Mouse (Mus musculus) G1E (cell line): Measurements from ENCODE around the gene Pip5k1a. TPM values are rescaled to one million over a fixed set of nuclear protein-coding genes. Genes with fewer than 3 reads are reported as not detected.

ENCODE experiments used
- ATAC-seq: 2 replicates; pipeline ENCODE4 v1.8.0; 2016; ENCODE audit warnings: mild to moderate bottlenecking; ENCODE audit not compliant: insufficient number of reproducible peaks, poor library complexity, low FRiP score, severe bottlenecking; ENCODE audit errors: extremely low read depth
- DNase-seq: peaks from one replicate; pipeline ENCODE4 v3.0.0; 2012; ENCODE audit warnings: low spot score
- H3K27me3 ChIP-seq: 2 replicates; pipeline ENCODE4 v1.6.1; 2012; ENCODE audit warnings: mild to moderate bottlenecking, low read length, inconsistent platforms; ENCODE audit not compliant: insufficient read depth
- H3K36me3 ChIP-seq: replicated peaks from 2 replicates; pipeline ENCODE3; 2012; ENCODE audit warnings: mild to moderate bottlenecking, inconsistent platforms
- H3K4me1 ChIP-seq: 2 replicates; pipeline ENCODE4 v1.6.1; 2012; ENCODE audit warnings: low read depth, low read length, inconsistent platforms, mixed read lengths; ENCODE audit not compliant: insufficient read depth
- H3K4me3 ChIP-seq: 2 replicates; pipeline ENCODE4 v1.5.1; 2012; ENCODE audit warnings: low read depth, mild to moderate bottlenecking, inconsistent platforms, low read length, moderate library complexity, mixed read lengths
- H3K9me3 ChIP-seq: replicated peaks from 2 replicates; pipeline ENCODE4 v1.6.1; 2012; ENCODE audit warnings: inconsistent platforms
- CTCF ChIP-seq: IDR thresholded peaks from 2 replicates; pipeline ENCODE4 v1.5.1; 2012; ENCODE audit warnings: low read depth, low read length, inconsistent platforms, mixed read lengths
- GATA1 ChIP-seq: IDR thresholded peaks from 2 replicates; pipeline ENCODE4 v1.6.1; 2012; ENCODE audit warnings: borderline replicate concordance, low read length, inconsistent platforms, mixed read lengths
- GATA2 ChIP-seq: IDR thresholded peaks from 2 replicates; pipeline ENCODE4 v1.6.1; 2012; ENCODE audit warnings: low read depth, low read length, inconsistent platforms, borderline replicate concordance
- POLR2AphosphoS5 ChIP-seq: IDR thresholded peaks from 2 replicates; pipeline ENCODE4 v1.6.1; 2012; ENCODE audit warnings: low read depth, low read length, inconsistent platforms; ENCODE audit not compliant: insufficient replicate concordance
- TAL1 ChIP-seq: conservative IDR thresholded peaks from 2 replicates; pipeline ENCODE4 v1.6.1; 2012; ENCODE audit warnings: low read depth, low read length, inconsistent platforms, mixed read lengths
- polyA plus RNA-seq: library from polyadenylated mRNA; stranded (reverse); fragments of >175 nt; gene quantifications from 2 replicates; pipeline ENCODE4 v1.2.3, GENCODE M21; 2012
- total RNA-seq, 2 experiments: library from RNA; stranded (forward) in 1 of 2; stranded (reverse) in 1 of 2; fragments of 200-1000 nt in 1 of 2; fragments of >200 nt in 1 of 2; fragmentation: Nextera tagmentation in 1 of 2; gene quantifications; 2 replicates each; pipeline ENCODE4 v1.2.3; 2014 to 2017

The Pip5k1a gene
- total and polyA plus RNA-seq, 3 experiments = 30.0 to 67.6 (median 40.1) TPM

GRCm38 (mm10) chr3:95013699-95014427, 92.9 kb downstream of the Pip5k1a start:
- Histone ChIP-seq H3K27me3 (no peaks in the 10 kb centered on the region), H3K4me3 (peak overlapping the region; percentile 78), H3K36me3 (peaks cover 57% of the 10 kb centered on the region), H3K9me3 (no peaks in the 10 kb centered on the region), H3K4me1 (peaks cover 59% of the 10 kb centered on the region)
- peak; percentile 40 for DNase-seq
- TF ChIP-seq TAL1 (no peak), GATA2 (no peak), CTCF (no peak), GATA1 (no peak), POLR2AphosphoS5 (no peak)
- no peak for ATAC-seq

GRCm38 (mm10) chr3:95012982-95013381, 93.7 kb downstream of the Pip5k1a start:
- Histone ChIP-seq H3K36me3 (peaks cover 61% of the 10 kb centered on the region), H3K27me3 (no peaks in the 10 kb centered on the region), H3K9me3 (no peaks in the 10 kb centered on the region), H3K4me1 (peaks cover 65% of the 10 kb centered on the region), H3K4me3 (no peak overlapping the region; the same call in 1 of the 2 replicates)
- TF ChIP-seq CTCF (no peak), TAL1 (no peak), GATA2 (no peak), POLR2AphosphoS5 (no peak), GATA1 (no peak)
- ATAC-seq = no peak
- no peak for DNase-seq

GRCm38 (mm10) chr3:95010396-95010795, 96.3 kb downstream of the Pip5k1a start:
- Histone ChIP-seq H3K36me3 (peaks cover 87% of the 10 kb centered on the region), H3K4me3 (no peak overlapping the region), H3K27me3 (no peaks in the 10 kb centered on the region), H3K4me1 (peaks cover 68% of the 10 kb centered on the region), H3K9me3 (no peaks in the 10 kb centered on the region)
- ATAC-seq = no peak
- TF ChIP-seq GATA2 = no peak
- no peak for TF ChIP-seq TAL1
- TF ChIP-seq GATA1 = no peak
- TF ChIP-seq POLR2AphosphoS5 = 0 out of 2 replicates have a peak, but pooled peaks have one; percentile 40
- no peak for DNase-seq

Other genes starting within 250 kb of the Pip5k1a start
Only the 20 nearest of the 21 such genes appear.
- 110 and 119 TPM in 2 replicates for gene Selenbp1, start 173.9 kb downstream of the Pip5k1a start, total RNA-seq (2014; fragmentation: Nextera tagmentation)
- 367 and 434 TPM in 2 replicates for gene Selenbp1, start 173.9 kb downstream of the Pip5k1a start, total RNA-seq (2017)
- 39.8 and 133 TPM in 2 replicates for gene Selenbp1, start 173.9 kb downstream of the Pip5k1a start, polyA plus RNA-seq
- 27.8 and 36.2 TPM in 2 replicates for gene Rfx5, start 152.9 kb downstream of the Pip5k1a start, total RNA-seq (2014; fragmentation: Nextera tagmentation)
- gene Rfx5, start 152.9 kb downstream of the Pip5k1a start, total RNA-seq (2017) = 21.8 and 24.3 TPM in 2 replicates
- gene Rfx5, start 152.9 kb downstream of the Pip5k1a start, polyA plus RNA-seq = 9.6 and 11.7 TPM in 2 replicates
- 39.8 and 70.6 TPM in 2 replicates for gene Pi4kb, start 132.2 kb downstream of the Pip5k1a start, total RNA-seq (2014; fragmentation: Nextera tagmentation)
- 36.8 and 37.4 TPM in 2 replicates for gene Pi4kb, start 132.2 kb downstream of the Pip5k1a start, total RNA-seq (2017)
- 11.7 and 11.8 TPM in 2 replicates for gene Pi4kb, start 132.2 kb downstream of the Pip5k1a start, polyA plus RNA-seq
- gene Zfp687, start 91.5 kb downstream of the Pip5k1a start, total RNA-seq (2014; fragmentation: Nextera tagmentation) = 44.7 and 52.9 TPM in 2 replicates
- 22.4 and 27.5 TPM in 2 replicates for gene Zfp687, start 91.5 kb downstream of the Pip5k1a start, total RNA-seq (2017)
- 64.0 and 72.5 TPM in 2 replicates for gene Zfp687, start 91.5 kb downstream of the Pip5k1a start, polyA plus RNA-seq
- gene Psmd4, start 64.3 kb downstream of the Pip5k1a start, total RNA-seq (2014; fragmentation: Nextera tagmentation) = 92.0 and 92.7 TPM in 2 replicates
- gene Psmd4, start 64.3 kb downstream of the Pip5k1a start, total RNA-seq (2017) = 374 and 411 TPM in 2 replicates
- 108 and 177 TPM in 2 replicates for gene Psmd4, start 64.3 kb downstream of the Pip5k1a start, polyA plus RNA-seq
- gene Vps72, start 4.1 kb upstream of the Pip5k1a start, total RNA-seq (2014; fragmentation: Nextera tagmentation) = 108 and 120 TPM in 2 replicates
- 96.2 and 146 TPM in 2 replicates for gene Vps72, start 4.1 kb upstream of the Pip5k1a start, total RNA-seq (2017)
- gene Vps72, start 4.1 kb upstream of the Pip5k1a start, polyA plus RNA-seq = 274 and 307 TPM in 2 replicates
- gene Tmod4, start 17.5 kb upstream of the Pip5k1a start, total RNA-seq (2014; fragmentation: Nextera tagmentation) = 9.9 and 11.7 TPM in 2 replicates
- gene Tmod4, start 17.5 kb upstream of the Pip5k1a start, total RNA-seq (2017) = 3.3 and 4.5 TPM in 2 replicates
- gene Tmod4, start 17.5 kb upstream of the Pip5k1a start, polyA plus RNA-seq = 0.17 and 0.22 TPM in 2 replicates
- gene Scnm1, start 27.1 kb upstream of the Pip5k1a start, total RNA-seq (2014; fragmentation: Nextera tagmentation) = 85.9 and 107 TPM in 2 replicates
- gene Scnm1, start 27.1 kb upstream of the Pip5k1a start, total RNA-seq (2017) = 76.8 and 81.5 TPM in 2 replicates
- gene Scnm1, start 27.1 kb upstream of the Pip5k1a start, polyA plus RNA-seq = 7.1 and 8.2 TPM in 2 replicates
- 5.9 and 7.0 TPM in 2 replicates for gene Lysmd1, start 27.2 kb upstream of the Pip5k1a start, total RNA-seq (2014; fragmentation: Nextera tagmentation)
- 10.7 and 11.1 TPM in 2 replicates for gene Lysmd1, start 27.2 kb upstream of the Pip5k1a start, total RNA-seq (2017)
- gene Lysmd1, start 27.2 kb upstream of the Pip5k1a start, polyA plus RNA-seq = 5.6 and 7.4 TPM in 2 replicates
- gene Tnfaip8l2, start 35.4 kb upstream of the Pip5k1a start, total RNA-seq (2014; fragmentation: Nextera tagmentation) = not detected in 2 replicates
- 0.16 TPM in 1 of 2 replicates, not detected in the other for gene Tnfaip8l2, start 35.4 kb upstream of the Pip5k1a start, total RNA-seq (2017)
- gene Tnfaip8l2, start 35.4 kb upstream of the Pip5k1a start, polyA plus RNA-seq = not detected in 2 replicates
- 1.9 and 3.4 TPM in 2 replicates for gene Sema6c, start 53.5 kb upstream of the Pip5k1a start, total RNA-seq (2014; fragmentation: Nextera tagmentation)
- 0.52 and 0.71 TPM in 2 replicates for gene Sema6c, start 53.5 kb upstream of the Pip5k1a start, total RNA-seq (2017)
- 1.6 and 1.8 TPM in 2 replicates for gene Sema6c, start 53.5 kb upstream of the Pip5k1a start, polyA plus RNA-seq
- 62.8 and 72.3 TPM in 2 replicates for gene Gabpb2, start 111.0 kb upstream of the Pip5k1a start, total RNA-seq (2014; fragmentation: Nextera tagmentation)
- 91.7 and 110 TPM in 2 replicates for gene Gabpb2, start 111.0 kb upstream of the Pip5k1a start, total RNA-seq (2017)
- gene Gabpb2, start 111.0 kb upstream of the Pip5k1a start, polyA plus RNA-seq = 3.9 and 6.2 TPM in 2 replicates
- gene Cdc42se1, start 121.8 kb upstream of the Pip5k1a start, total RNA-seq (2014; fragmentation: Nextera tagmentation) = 105 and 109 TPM in 2 replicates
- 88.3 and 91.8 TPM in 2 replicates for gene Cdc42se1, start 121.8 kb upstream of the Pip5k1a start, total RNA-seq (2017)
- 128 and 150 TPM in 2 replicates for gene Cdc42se1, start 121.8 kb upstream of the Pip5k1a start, polyA plus RNA-seq
- 7.7 and 8.1 TPM in 2 replicates for gene Mllt11, start 125.2 kb upstream of the Pip5k1a start, total RNA-seq (2014; fragmentation: Nextera tagmentation)
- gene Mllt11, start 125.2 kb upstream of the Pip5k1a start, total RNA-seq (2017) = 8.3 and 10.4 TPM in 2 replicates
- 3.3 and 4.1 TPM in 2 replicates for gene Mllt11, start 125.2 kb upstream of the Pip5k1a start, polyA plus RNA-seq
- 0.78 TPM in 1 of 2 replicates, not detected in the other for gene Gm128, start 134.7 kb upstream of the Pip5k1a start, total RNA-seq (2014; fragmentation: Nextera tagmentation)
- 0.12 TPM in 1 of 2 replicates, not detected in the other for gene Gm128, start 134.7 kb upstream of the Pip5k1a start, total RNA-seq (2017)
- not detected in 2 replicates for gene Gm128, start 134.7 kb upstream of the Pip5k1a start, polyA plus RNA-seq
- gene Bnipl, start 144.3 kb upstream of the Pip5k1a start, total RNA-seq (2014; fragmentation: Nextera tagmentation) = not detected in 2 replicates
- 0.35 TPM in 1 of 2 replicates, not detected in the other for gene Bnipl, start 144.3 kb upstream of the Pip5k1a start, total RNA-seq (2017)
- gene Bnipl, start 144.3 kb upstream of the Pip5k1a start, polyA plus RNA-seq = 0.03 and 0.12 TPM in 2 replicates
- 49.1 and 49.7 TPM in 2 replicates for gene Mindy1, start 174.4 kb upstream of the Pip5k1a start, total RNA-seq (2014; fragmentation: Nextera tagmentation)
- gene Mindy1, start 174.4 kb upstream of the Pip5k1a start, total RNA-seq (2017) = 31.4 and 36.0 TPM in 2 replicates
- gene Mindy1, start 174.4 kb upstream of the Pip5k1a start, polyA plus RNA-seq = 77.5 and 97.0 TPM in 2 replicates
- gene Prune1, start 175.1 kb upstream of the Pip5k1a start, total RNA-seq (2014; fragmentation: Nextera tagmentation) = 32.3 and 33.5 TPM in 2 replicates
- gene Prune1, start 175.1 kb upstream of the Pip5k1a start, total RNA-seq (2017) = 14.7 and 15.1 TPM in 2 replicates
- 3.8 and 4.8 TPM in 2 replicates for gene Prune1, start 175.1 kb upstream of the Pip5k1a start, polyA plus RNA-seq
- gene Anxa9, start 200.2 kb upstream of the Pip5k1a start, total RNA-seq (2014; fragmentation: Nextera tagmentation) = 15.2 and 29.8 TPM in 2 replicates
- 9.4 and 10.3 TPM in 2 replicates for gene Anxa9, start 200.2 kb upstream of the Pip5k1a start, total RNA-seq (2017)
- gene Anxa9, start 200.2 kb upstream of the Pip5k1a start, polyA plus RNA-seq = 1.1 and 1.4 TPM in 2 replicates
- gene Cers2, start 207.9 kb upstream of the Pip5k1a start, total RNA-seq (2014; fragmentation: Nextera tagmentation) = 284 and 285 TPM in 2 replicates
- 197 and 249 TPM in 2 replicates for gene Cers2, start 207.9 kb upstream of the Pip5k1a start, total RNA-seq (2017)
- 459 and 654 TPM in 2 replicates for gene Cers2, start 207.9 kb upstream of the Pip5k1a start, polyA plus RNA-seq